Mouse (Mus musculus): ENCODE measurements around the gene Acsl5. TPM values are rescaled to one million over a fixed set of nuclear protein-coding genes. Genes with fewer than 3 reads are reported as not detected.

Gene Acsl5
- total and polyA plus RNA-seq, 3 experiments, result 21.8 to 111 (median 30.1) TPM

- Histone ChIP-seq H3K27me3 (ENCODE audit: insufficient read depth, low read length) (no peaks in the 10 kb centered on the region), H3K36me3 (replicated peaks) (peaks cover 88% of the 10 kb centered on the region), H3K4me3 (ENCODE audit: low read depth, low read length) (no peak overlapping the region), H3K9me3 (replicated peaks) (no peaks in the 10 kb centered on the region), H3K4me1 (ENCODE audit: insufficient read depth, low read depth, low read length) (peaks cover 28% of the 10 kb centered on the region)
- TF ChIP-seq GATA1 (IDR thresholded peaks at IDR 0.05; ENCODE audit: borderline replicate concordance, low read length) (no peak), CTCF (IDR thresholded peaks at IDR 0.05; ENCODE audit: low read depth, low read length) (no peak), POLR2AphosphoS5 (IDR thresholded peaks at IDR 0.05; ENCODE audit: insufficient replicate concordance, low read depth, low read length) (no peak), TAL1 (conservative IDR thresholded peaks at IDR 0.05; ENCODE audit: low read depth, low read length) (no peak), GATA2 (IDR thresholded peaks at IDR 0.05; ENCODE audit: borderline replicate concordance, low read depth, low read length) (no peak)
- DNase-seq (ENCODE audit: low spot score), result no peak
- no peak for ATAC-seq (ENCODE audit: extremely low read depth, insufficient number of reproducible peaks, low FRiP score, poor library complexity, severe bottlenecking)
Measured at GRCm38 (mm10) chr19:55295556-55295955, 43.8 kb downstream of the Acsl5 start.

GRCm38 (mm10) chr19:55296301-55296700 lies 44.6 kb downstream of the Acsl5 start:
- Histone ChIP-seq H3K4me1 (ENCODE audit: insufficient read depth, low read depth, low read length) (peaks cover 28% of the 10 kb centered on the region), H3K27me3 (ENCODE audit: insufficient read depth, low read length) (no peaks in the 10 kb centered on the region), H3K9me3 (replicated peaks) (no peaks in the 10 kb centered on the region), H3K36me3 (replicated peaks) (peaks cover 88% of the 10 kb centered on the region), H3K4me3 (ENCODE audit: low read depth, low read length) (no peak overlapping the region)
- DNase-seq (ENCODE audit: low spot score), result no peak
- no peak for ATAC-seq (ENCODE audit: extremely low read depth, insufficient number of reproducible peaks, low FRiP score, poor library complexity, severe bottlenecking)
- no peak for TF ChIP-seq GATA1 (IDR thresholded peaks at IDR 0.05; ENCODE audit: borderline replicate concordance, low read length)
- no peak for TF ChIP-seq GATA2 (IDR thresholded peaks at IDR 0.05; ENCODE audit: borderline replicate concordance, low read depth, low read length)
- no peak for TF ChIP-seq POLR2AphosphoS5 (IDR thresholded peaks at IDR 0.05; ENCODE audit: insufficient replicate concordance, low read depth, low read length)
- TF ChIP-seq TAL1 (conservative IDR thresholded peaks at IDR 0.05; ENCODE audit: low read depth, low read length), result no peak
- TF ChIP-seq CTCF (IDR thresholded peaks at IDR 0.05; ENCODE audit: low read depth, low read length), result no peak

GRCm38 (mm10) chr19:55297489-55297888 lies 45.8 kb downstream of the Acsl5 start:
- ATAC-seq (ENCODE audit: extremely low read depth, insufficient number of reproducible peaks, low FRiP score, poor library complexity, severe bottlenecking), result no peak
- Histone ChIP-seq H3K4me3 (ENCODE audit: low read depth, low read length) (no peak overlapping the region), H3K4me1 (ENCODE audit: insufficient read depth, low read depth, low read length) (peaks cover 28% of the 10 kb centered on the region), H3K36me3 (replicated peaks) (peaks cover 91% of the 10 kb centered on the region), H3K27me3 (ENCODE audit: insufficient read depth, low read length) (no peaks in the 10 kb centered on the region), H3K9me3 (replicated peaks) (no peaks in the 10 kb centered on the region)
- TF ChIP-seq GATA2 (IDR thresholded peaks at IDR 0.05; ENCODE audit: borderline replicate concordance, low read depth, low read length) (no peak), POLR2AphosphoS5 (IDR thresholded peaks at IDR 0.05; ENCODE audit: insufficient replicate concordance, low read depth, low read length) (no peak), GATA1 (IDR thresholded peaks at IDR 0.05; ENCODE audit: borderline replicate concordance, low read length) (no peak), CTCF (IDR thresholded peaks at IDR 0.05; ENCODE audit: low read depth, low read length) (no peak), TAL1 (conservative IDR thresholded peaks at IDR 0.05; ENCODE audit: low read depth, low read length) (no peak)
- no peak for DNase-seq (ENCODE audit: low spot score)

- Histone ChIP-seq H3K36me3 (replicated peaks) (peaks cover 92% of the 10 kb centered on the region), H3K4me1 (ENCODE audit: insufficient read depth, low read depth, low read length) (peaks cover 28% of the 10 kb centered on the region), H3K27me3 (ENCODE audit: insufficient read depth, low read length) (no peaks in the 10 kb centered on the region), H3K4me3 (ENCODE audit: low read depth, low read length) (no peak overlapping the region), H3K9me3 (replicated peaks) (no peaks in the 10 kb centered on the region)
- TF ChIP-seq CTCF (IDR thresholded peaks at IDR 0.05; ENCODE audit: low read depth, low read length), result no peak
- TF ChIP-seq GATA2 (IDR thresholded peaks at IDR 0.05; ENCODE audit: borderline replicate concordance, low read depth, low read length), result no peak
- no peak for TF ChIP-seq TAL1 (conservative IDR thresholded peaks at IDR 0.05; ENCODE audit: low read depth, low read length)
- no peak for TF ChIP-seq GATA1 (IDR thresholded peaks at IDR 0.05; ENCODE audit: borderline replicate concordance, low read length)
- TF ChIP-seq POLR2AphosphoS5 (IDR thresholded peaks at IDR 0.05; ENCODE audit: insufficient replicate concordance, low read depth, low read length), result no peak
- DNase-seq (ENCODE audit: low spot score), result no peak
- ATAC-seq (ENCODE audit: extremely low read depth, insufficient number of reproducible peaks, low FRiP score, poor library complexity, severe bottlenecking), result no peak
Measured at GRCm38 (mm10) chr19:55297961-55298360, 46.2 kb downstream of the Acsl5 start.

GRCm38 (mm10) chr19:55299378-55299777 lies 47.6 kb downstream of the Acsl5 start:
- TF ChIP-seq GATA2 (IDR thresholded peaks at IDR 0.05; ENCODE audit: borderline replicate concordance, low read depth, low read length) (no peak), POLR2AphosphoS5 (IDR thresholded peaks at IDR 0.05; ENCODE audit: insufficient replicate concordance, low read depth, low read length) (no peak), CTCF (IDR thresholded peaks at IDR 0.05; ENCODE audit: low read depth, low read length) (no peak), GATA1 (IDR thresholded peaks at IDR 0.05; ENCODE audit: borderline replicate concordance, low read length) (no peak), TAL1 (conservative IDR thresholded peaks at IDR 0.05; ENCODE audit: low read depth, low read length) (no peak)
- DNase-seq (ENCODE audit: low spot score), result no peak
- Histone ChIP-seq H3K36me3 (replicated peaks) (peaks cover 92% of the 10 kb centered on the region), H3K27me3 (ENCODE audit: insufficient read depth, low read length) (no peaks in the 10 kb centered on the region), H3K4me1 (ENCODE audit: insufficient read depth, low read depth, low read length) (peaks cover 28% of the 10 kb centered on the region), H3K4me3 (ENCODE audit: low read depth, low read length) (no peak overlapping the region), H3K9me3 (replicated peaks) (no peaks in the 10 kb centered on the region)
- ATAC-seq (ENCODE audit: extremely low read depth, insufficient number of reproducible peaks, low FRiP score, poor library complexity, severe bottlenecking), result no peak

- TF ChIP-seq POLR2AphosphoS5 (IDR thresholded peaks at IDR 0.05; ENCODE audit: insufficient replicate concordance, low read depth, low read length), result no peak
- Histone ChIP-seq H3K4me3 (ENCODE audit: low read depth, low read length) (no peak overlapping the region), H3K27me3 (ENCODE audit: insufficient read depth, low read length) (no peaks in the 10 kb centered on the region), H3K4me1 (ENCODE audit: insufficient read depth, low read depth, low read length) (peaks cover 20% of the 10 kb centered on the region), H3K9me3 (replicated peaks) (no peaks in the 10 kb centered on the region), H3K36me3 (replicated peaks) (peaks cover 87% of the 10 kb centered on the region)
- no peak for ATAC-seq (ENCODE audit: extremely low read depth, insufficient number of reproducible peaks, low FRiP score, poor library complexity, severe bottlenecking)
- no peak for DNase-seq (ENCODE audit: low spot score)
Measured at GRCm38 (mm10) chr19:55300525-55300924, 48.8 kb downstream of the Acsl5 start.

GRCm38 (mm10) chr19:55305024-55305423 lies 53.3 kb downstream of the Acsl5 start:
- ATAC-seq (ENCODE audit: extremely low read depth, insufficient number of reproducible peaks, low FRiP score, poor library complexity, severe bottlenecking) (no peak), DNase-seq (ENCODE audit: low spot score) (no peak)
- Histone ChIP-seq H3K9me3 (replicated peaks) (no peaks in the 10 kb centered on the region), H3K36me3 (replicated peaks) (peaks cover 93% of the 10 kb centered on the region), H3K27me3 (ENCODE audit: insufficient read depth, low read length) (no peaks in the 10 kb centered on the region), H3K4me3 (ENCODE audit: low read depth, low read length) (no peak overlapping the region), H3K4me1 (ENCODE audit: insufficient read depth, low read depth, low read length) (peaks cover 9% of the 10 kb centered on the region; the same call in 1 of the 2 replicates)
- TF ChIP-seq POLR2AphosphoS5 (IDR thresholded peaks at IDR 0.05; ENCODE audit: insufficient replicate concordance, low read depth, low read length) (no peak), GATA1 (IDR thresholded peaks at IDR 0.05; ENCODE audit: borderline replicate concordance, low read length) (no peak), GATA2 (IDR thresholded peaks at IDR 0.05; ENCODE audit: borderline replicate concordance, low read depth, low read length) (no peak), CTCF (IDR thresholded peaks at IDR 0.05; ENCODE audit: low read depth, low read length) (no peak), TAL1 (conservative IDR thresholded peaks at IDR 0.05; ENCODE audit: low read depth, low read length) (no peak)
